Mouse (Mus musculus): ENCODE data around the gene Map3k13. TPM values are rescaled to one million over a fixed set of nuclear protein-coding genes. Genes with fewer than 3 reads are reported as not detected.

Map3k13 gene
- polyA plus RNA-seq, 2 experiments: 0.38 to 0.50 TPM

DNA sequence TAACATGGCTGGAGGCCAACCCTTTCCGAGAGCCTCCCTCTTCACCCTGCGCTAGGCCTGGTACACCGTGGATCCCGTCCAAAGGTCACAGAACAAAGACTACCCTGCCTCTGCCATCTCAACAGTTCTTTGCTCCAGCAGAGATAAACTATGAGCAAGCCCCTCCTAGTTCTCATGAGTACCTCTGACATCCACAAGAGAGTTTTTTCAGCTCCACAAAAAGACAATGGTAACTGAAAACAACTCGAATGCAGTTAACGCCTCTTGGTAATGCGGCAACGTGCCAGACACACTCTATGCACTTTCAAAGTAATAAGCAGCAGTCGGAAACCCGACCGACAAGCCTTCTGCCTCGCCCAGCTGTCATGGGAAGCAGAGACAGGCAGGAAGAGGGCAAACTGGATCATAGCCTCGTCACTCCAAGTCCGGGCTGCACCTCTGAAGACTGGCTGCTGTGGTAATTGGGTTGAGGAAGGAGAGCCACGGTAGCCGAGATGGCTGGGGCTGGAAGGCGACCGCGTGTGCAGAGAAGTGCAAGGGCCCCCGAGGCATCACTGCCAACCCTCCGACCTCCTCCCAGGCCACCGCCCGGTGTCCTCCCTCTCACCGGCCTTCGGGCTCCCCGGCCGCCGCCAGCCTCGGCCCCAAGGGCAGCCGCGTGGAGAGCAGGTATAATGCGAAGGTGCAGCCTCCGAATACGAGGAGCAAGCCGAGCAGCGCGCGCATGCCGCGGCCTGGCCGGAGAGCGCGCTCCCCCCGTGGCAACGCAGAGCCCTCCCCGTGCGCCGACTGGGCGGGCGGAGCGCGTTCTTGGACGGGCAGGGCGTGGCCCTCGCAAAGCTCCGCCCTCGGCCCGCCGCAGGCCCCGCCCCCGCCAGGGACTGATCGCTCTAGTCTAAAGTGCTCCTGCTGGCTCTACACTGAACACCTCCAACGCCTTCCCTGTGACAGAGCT lies 152.9 kb downstream of the Map3k13 start, which contains the start of gene Tmem41a:
TSS of gene Tmem41a (minus strand) at position 792 of the 955 bp plus-strand sequence.
- H3K27me3 ChIP-seq (ENCODE audit: control insufficient read depth, insufficient read depth, low read length): no peaks in the 10 kb centered on the region
- peak within 1 kb of the TSS; percentile 4 for H3K27ac ChIP-seq
- peaks cover 7 to 14% of the 10 kb centered on the region in 2 experiments for H3K4me1 ChIP-seq (replicated peaks; ENCODE audit: control insufficient read depth in 2 of 2, insufficient read depth in 2 of 2, low read length in 1 of 2)
- H3K9me3 ChIP-seq (ENCODE audit: control insufficient read depth, low read length): no peaks in the 10 kb centered on the region
- WGBS (ENCODE audit: insufficient replicate concordance): 1% methylated on average over 63 of the region's 63 CpGs
- H3K4me3 ChIP-seq (ENCODE audit: insufficient read depth in 1 of 2, low read depth in 2 of 2, low read length in 2 of 2): peak within 1 kb of the TSS; percentile 69 to 81
- TF ChIP-seq CTCF (IDR thresholded peaks at IDR 0.05; ENCODE audit: low read depth) (peak; percentile 37; the same call in 1 of the 2 replicates), EP300 (IDR thresholded peaks at IDR 0.05; ENCODE audit: low read depth) (no peak)
- H3K9ac ChIP-seq (replicated peaks): peak within 1 kb of the TSS; percentile 79
- no peaks in the 10 kb centered on the region for H3K36me3 ChIP-seq (replicated peaks; ENCODE audit: control insufficient read depth, insufficient read depth, low read depth)
- peak; percentile 66 to 75 (median 73) for DNase-seq (ENCODE audit: low read depth in 3 of 3, low spot score in 3 of 3)
- ATAC-seq (ENCODE audit: insufficient read depth): peak; percentile 94
- H3K4me2 ChIP-seq (ENCODE audit: low read depth): peak within 1 kb of the TSS; percentile 74

DNA sequence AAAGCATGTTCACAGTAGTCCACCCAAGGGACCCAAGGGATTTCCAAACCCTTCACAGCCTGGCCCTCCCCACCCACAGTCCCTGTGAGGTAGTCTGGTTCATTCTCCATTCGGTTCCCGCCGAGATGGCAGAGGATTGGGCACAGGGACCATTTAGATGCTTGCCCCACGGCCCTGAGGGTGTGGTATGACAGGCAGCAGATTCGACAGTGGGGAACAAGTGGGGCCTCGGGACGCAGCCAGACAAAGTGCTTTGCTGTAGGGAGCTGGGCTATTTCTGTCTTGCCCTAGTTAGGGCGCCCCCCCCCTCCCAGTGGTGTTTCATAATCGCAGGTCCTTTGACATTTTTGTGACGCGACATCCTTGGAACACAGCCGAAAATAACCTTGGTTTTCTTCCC lies 161.4 kb downstream of the Map3k13 start:
- no peaks in the 10 kb centered on the region for H3K9me3 ChIP-seq (ENCODE audit: control insufficient read depth, low read length)
- DNase-seq (ENCODE audit: low read depth in 3 of 3, low spot score in 3 of 3) (no peak), ATAC-seq (ENCODE audit: insufficient read depth) (no peak)
- H3K4me2 ChIP-seq (ENCODE audit: low read depth): no peak overlapping the region
- no peaks in the 10 kb centered on the region for H3K27me3 ChIP-seq (ENCODE audit: control insufficient read depth, insufficient read depth, low read length)
- WGBS (ENCODE audit: insufficient replicate concordance): 66% methylated on average over 12 of the region's 12 CpGs
- H3K9ac ChIP-seq (replicated peaks): no peak overlapping the region
- no peak for TF ChIP-seq EP300 (IDR thresholded peaks at IDR 0.05; ENCODE audit: low read depth)
- no peak for TF ChIP-seq CTCF (IDR thresholded peaks at IDR 0.05; ENCODE audit: low read depth)
- no peaks in the 10 kb centered on the region for H3K4me1 ChIP-seq (replicated peaks; ENCODE audit: control insufficient read depth in 2 of 2, insufficient read depth in 2 of 2, low read length in 1 of 2)
- H3K36me3 ChIP-seq (replicated peaks; ENCODE audit: control insufficient read depth, insufficient read depth, low read depth): no peaks in the 10 kb centered on the region
- H3K27ac ChIP-seq: no peak overlapping the region
- no peak overlapping the region for H3K4me3 ChIP-seq (ENCODE audit: insufficient read depth in 1 of 2, low read depth in 2 of 2, low read length in 2 of 2)

DNA sequence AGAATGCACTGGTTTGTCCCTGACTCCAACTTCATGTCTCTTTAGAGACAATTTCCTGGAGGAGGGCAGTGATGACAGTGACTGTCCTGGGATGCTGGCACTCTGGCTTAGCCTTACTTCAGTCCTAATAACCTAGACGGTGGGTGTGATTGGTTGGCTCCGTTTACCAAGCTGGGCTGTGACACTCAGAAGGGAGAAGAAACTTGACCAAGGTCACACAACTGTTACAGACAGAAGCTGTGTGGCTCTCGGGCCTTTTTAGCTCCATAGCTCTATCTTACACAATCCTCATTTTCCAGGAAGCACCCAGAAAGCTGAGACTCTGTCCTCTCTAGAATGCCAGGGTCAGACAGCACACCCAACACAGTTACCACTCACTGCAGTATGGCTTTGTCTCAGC lies 171.4 kb downstream of the Map3k13 start:
- Histone ChIP-seq H3K27ac (no peak overlapping the region), H3K4me2 (ENCODE audit: low read depth) (no peak overlapping the region), H3K4me1 (replicated peaks; ENCODE audit: control insufficient read depth in 2 of 2, insufficient read depth in 2 of 2, low read length in 1 of 2) (no peaks in the 10 kb centered on the region), H3K9ac (replicated peaks) (no peak overlapping the region), H3K9me3 (ENCODE audit: control insufficient read depth, low read length) (no peaks in the 10 kb centered on the region), H3K36me3 (replicated peaks; ENCODE audit: control insufficient read depth, insufficient read depth, low read depth) (no peaks in the 10 kb centered on the region), H3K4me3 (ENCODE audit: insufficient read depth in 1 of 2, low read depth in 2 of 2, low read length in 2 of 2) (no peak overlapping the region), H3K27me3 (ENCODE audit: control insufficient read depth, insufficient read depth, low read length) (no peaks in the 10 kb centered on the region)
- TF ChIP-seq EP300 (IDR thresholded peaks at IDR 0.05; ENCODE audit: low read depth) (no peak), CTCF (IDR thresholded peaks at IDR 0.05; ENCODE audit: low read depth) (no peak)
- ATAC-seq (ENCODE audit: insufficient read depth): no peak
- DNase-seq (ENCODE audit: low read depth in 3 of 3, low spot score in 3 of 3): no peak
- WGBS (ENCODE audit: insufficient replicate concordance): 60% methylated on average over 3 of the region's 3 CpGs

- Histone ChIP-seq H3K27me3 (ENCODE audit: control insufficient read depth, insufficient read depth, low read length) (no peaks in the 10 kb centered on the region), H3K9me3 (ENCODE audit: control insufficient read depth, low read length) (no peaks in the 10 kb centered on the region), H3K4me2 (ENCODE audit: low read depth) (no peak overlapping the region), H3K4me1 (replicated peaks; ENCODE audit: control insufficient read depth in 2 of 2, insufficient read depth in 2 of 2, low read length in 1 of 2) (no peaks in the 10 kb centered on the region), H3K27ac (no peak overlapping the region), H3K9ac (replicated peaks) (no peak overlapping the region), H3K36me3 (replicated peaks; ENCODE audit: control insufficient read depth, insufficient read depth, low read depth) (no peaks in the 10 kb centered on the region), H3K4me3 (ENCODE audit: insufficient read depth in 1 of 2, low read depth in 2 of 2, low read length in 2 of 2) (no peak overlapping the region)
- TF ChIP-seq CTCF (IDR thresholded peaks at IDR 0.05; ENCODE audit: low read depth): no peak
- no peak for TF ChIP-seq EP300 (IDR thresholded peaks at IDR 0.05; ENCODE audit: low read depth)
- WGBS (ENCODE audit: insufficient replicate concordance): 64% methylated on average over 5 of the region's 5 CpGs
- no peak for DNase-seq (ENCODE audit: low read depth in 3 of 3, low spot score in 3 of 3)
- no peak for ATAC-seq (ENCODE audit: insufficient read depth)
These were observed 175.7 kb downstream of the Map3k13 start for GRCm38 (mm10) chr16:21969874-21970273.

GRCm38 (mm10) chr16:21970536-21970935 lies 176.4 kb downstream of the Map3k13 start:
- no peak for ATAC-seq (ENCODE audit: insufficient read depth)
- no peaks in the 10 kb centered on the region for H3K4me1 ChIP-seq (replicated peaks; ENCODE audit: control insufficient read depth in 2 of 2, insufficient read depth in 2 of 2, low read length in 1 of 2)
- WGBS (ENCODE audit: insufficient replicate concordance): 69% methylated on average over 6 of the region's 6 CpGs
- no peak overlapping the region for H3K4me3 ChIP-seq (ENCODE audit: insufficient read depth in 1 of 2, low read depth in 2 of 2, low read length in 2 of 2)
- no peaks in the 10 kb centered on the region for H3K27me3 ChIP-seq (ENCODE audit: control insufficient read depth, insufficient read depth, low read length)
- no peak overlapping the region for H3K4me2 ChIP-seq (ENCODE audit: low read depth)
- H3K36me3 ChIP-seq (replicated peaks; ENCODE audit: control insufficient read depth, insufficient read depth, low read depth): no peaks in the 10 kb centered on the region
- TF ChIP-seq CTCF (IDR thresholded peaks at IDR 0.05; ENCODE audit: low read depth) (no peak), EP300 (IDR thresholded peaks at IDR 0.05; ENCODE audit: low read depth) (no peak)
- no peak overlapping the region for H3K9ac ChIP-seq (replicated peaks)
- H3K9me3 ChIP-seq (ENCODE audit: control insufficient read depth, low read length): no peaks in the 10 kb centered on the region
- no peak overlapping the region for H3K27ac ChIP-seq
- DNase-seq (ENCODE audit: low read depth in 3 of 3, low spot score in 3 of 3): no peak

Data from liver, embryonic 14.5 days (tissue).